Mouse (Mus musculus) ZHBTc4 (cell line): Measurements from ENCODE around the gene Il21r.
A peak's percentile ranks its signal among the peaks of the same experiment; 100 is the strongest.

Source experiments
- DNase-seq: peaks from one replicate; pipeline ENCODE4 v3.0.0-alpha.2; 2011; ENCODE audit warnings: low read depth, low spot score

Gene Il21r

GRCm38 (mm10) chr7:125600612-125601279, 2.5 kb upstream of the Il21r start:
- no peak for DNase-seq

- DNase-seq, result no peak
Measured at GRCm38 (mm10) chr7:125601280-125601670, 2.0 kb upstream of the Il21r start.

- no peak for DNase-seq
Measured at GRCm38 (mm10) chr7:125601821-125602448, 1.3 kb upstream of the Il21r start.

GRCm38 (mm10) chr7:125604362-125605319, 1.4 kb downstream of the Il21r start:
- no peak for DNase-seq

GRCm38 (mm10) chr7:125605725-125606139, 2.5 kb downstream of the Il21r start:
- no peak for DNase-seq

GRCm38 (mm10) chr7:125606265-125607164, 3.3 kb downstream of the Il21r start:
- DNase-seq, result no peak

GRCm38 (mm10) chr7:125607384-125608182, 4.4 kb downstream of the Il21r start:
- DNase-seq, result peak; percentile 69

- no peak for DNase-seq
Measured at GRCm38 (mm10) chr7:125608183-125608688, 5.0 kb downstream of the Il21r start.

- no peak for DNase-seq
Measured at GRCm38 (mm10) chr7:125613579-125613978, 10.3 kb downstream of the Il21r start.

- no peak for DNase-seq
Measured at GRCm38 (mm10) chr7:125615453-125615852, 12.2 kb downstream of the Il21r start.

GRCm38 (mm10) chr7:125618016-125618415, 14.8 kb downstream of the Il21r start:
- DNase-seq, result no peak

- DNase-seq, result no peak
Measured at GRCm38 (mm10) chr7:125620077-125620476, 16.8 kb downstream of the Il21r start.

- no peak for DNase-seq
Measured at GRCm38 (mm10) chr7:125622741-125623685, 19.8 kb downstream of the Il21r start.

- DNase-seq, result no peak
Measured at GRCm38 (mm10) chr7:125625219-125625618, 22.0 kb downstream of the Il21r start.

GRCm38 (mm10) chr7:125625829-125626228, 22.6 kb downstream of the Il21r start:
- DNase-seq, result no peak

- no peak for DNase-seq
Measured at GRCm38 (mm10) chr7:125630317-125630716, 27.1 kb downstream of the Il21r start.

GRCm38 (mm10) chr7:125630989-125631388, 27.8 kb downstream of the Il21r start:
- DNase-seq, result no peak

GRCm38 (mm10) chr7:125637220-125638140, 34.3 kb downstream of the Il21r start:
- DNase-seq, result no peak
